Mouse (Mus musculus): ENCODE measurements around the gene Adamts7.

Adamts7 gene

DNA sequence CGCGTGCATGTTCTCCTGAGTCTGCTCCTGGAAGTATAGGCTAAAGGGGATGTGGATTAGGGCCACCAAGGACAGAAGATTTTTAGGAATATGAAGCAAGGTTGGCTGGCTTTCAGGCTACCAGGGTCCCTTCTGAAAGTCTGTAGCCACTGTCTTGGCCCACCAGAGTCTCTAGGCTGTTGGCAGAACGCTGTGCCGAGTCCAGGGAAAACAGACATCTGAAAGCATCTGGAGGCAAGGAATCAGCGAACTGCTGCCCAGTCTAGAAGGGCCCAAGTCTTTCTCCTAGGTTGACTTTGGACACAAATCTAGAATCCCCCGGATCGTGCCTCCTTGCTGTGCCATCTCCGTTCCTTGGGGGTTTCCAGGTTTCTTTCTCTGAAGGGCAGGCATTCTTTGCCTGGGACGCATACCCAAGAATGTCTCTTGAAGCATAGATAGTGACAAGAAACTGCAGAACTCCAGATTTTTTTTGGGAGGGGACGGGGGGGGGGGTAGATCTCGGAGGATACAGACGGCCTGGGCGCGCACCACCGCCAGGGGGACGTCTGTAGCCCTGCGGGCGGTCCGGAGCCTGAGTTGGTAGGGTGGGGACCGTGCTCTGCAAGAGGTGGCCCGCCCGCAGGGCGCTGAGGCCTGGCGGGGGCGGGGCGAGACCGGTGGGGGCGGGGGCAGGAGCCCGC lies 485 bp upstream of the Adamts7 start:
- DNase-seq = peak; percentile 61

DNA sequence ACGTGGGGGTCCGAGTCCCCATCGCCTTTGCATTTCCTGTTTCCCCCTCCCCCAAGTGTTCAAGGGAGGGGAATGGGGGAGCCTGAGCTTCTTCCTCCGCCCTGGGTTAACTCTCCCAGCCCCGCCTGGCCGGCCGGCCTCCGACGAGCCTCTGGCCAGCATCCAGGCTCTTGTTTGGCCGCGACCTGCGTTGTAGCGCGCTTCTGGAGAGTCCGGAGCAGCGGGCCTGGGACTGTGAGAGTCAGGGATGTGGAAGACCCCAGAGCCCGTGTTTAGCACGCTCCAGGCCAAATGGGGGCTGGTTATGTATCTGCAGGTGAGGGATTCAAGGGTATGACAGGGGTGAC lies 853 bp downstream of the Adamts7 start:
- peak; percentile 47 for DNase-seq

DNA sequence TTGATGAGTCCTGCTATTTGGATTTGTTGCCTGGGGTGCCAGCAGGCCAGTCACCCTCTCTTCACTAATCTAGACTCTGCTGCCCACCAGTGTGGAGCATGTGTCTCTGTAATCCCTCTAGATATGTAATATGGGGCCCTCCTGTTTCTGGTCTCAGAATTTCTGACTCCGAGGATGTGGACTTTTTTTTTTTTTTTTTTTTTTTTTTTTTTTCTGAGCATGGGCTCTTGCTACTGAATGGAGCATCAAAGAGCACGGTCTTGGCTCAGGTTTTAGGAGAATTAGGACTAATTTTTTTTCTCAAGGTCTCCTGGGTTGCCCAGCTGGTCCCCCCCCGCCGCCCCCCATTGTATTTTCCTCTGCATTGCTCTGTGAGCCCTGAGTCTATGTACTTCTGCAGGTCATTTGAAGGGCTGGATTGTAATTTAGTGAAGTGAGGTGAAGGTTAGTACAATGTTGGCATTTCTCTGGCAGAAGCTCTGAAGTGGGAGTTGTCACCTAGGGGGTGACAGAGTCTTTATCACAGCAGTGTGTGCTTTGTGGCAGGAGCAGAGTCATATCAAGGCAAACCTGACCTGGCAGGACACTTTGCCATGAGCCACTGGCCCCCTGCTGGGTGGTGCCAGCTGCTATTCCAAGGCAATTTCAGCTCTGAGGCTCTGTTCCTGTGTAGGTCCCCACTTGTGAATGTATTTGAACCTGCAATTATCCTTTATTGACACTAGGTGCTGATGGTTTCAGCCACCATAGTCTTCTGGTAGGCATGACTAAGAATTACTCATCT lies 2.0 kb downstream of the Adamts7 start:
- DNase-seq = no peak

DNA sequence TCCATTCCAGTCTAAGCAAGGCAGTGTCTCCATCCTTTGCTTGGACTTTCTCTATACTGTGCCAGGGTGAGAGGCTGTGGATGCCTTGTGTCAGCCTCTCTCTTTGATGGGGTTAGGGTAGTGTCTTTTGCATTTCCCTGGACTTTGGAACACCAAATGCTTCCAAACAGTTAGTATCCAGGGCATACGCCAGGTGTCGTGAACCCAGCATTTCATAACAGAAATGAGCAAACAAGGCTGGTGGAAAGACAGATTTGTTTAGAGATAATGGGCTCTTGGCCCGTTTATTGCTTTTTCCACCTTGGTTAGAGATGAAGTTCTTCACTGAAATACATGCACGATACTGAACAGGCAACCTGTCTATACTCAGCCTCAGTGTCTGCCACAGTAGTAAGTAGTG lies 2.7 kb downstream of the Adamts7 start:
- DNase-seq = no peak

DNA sequence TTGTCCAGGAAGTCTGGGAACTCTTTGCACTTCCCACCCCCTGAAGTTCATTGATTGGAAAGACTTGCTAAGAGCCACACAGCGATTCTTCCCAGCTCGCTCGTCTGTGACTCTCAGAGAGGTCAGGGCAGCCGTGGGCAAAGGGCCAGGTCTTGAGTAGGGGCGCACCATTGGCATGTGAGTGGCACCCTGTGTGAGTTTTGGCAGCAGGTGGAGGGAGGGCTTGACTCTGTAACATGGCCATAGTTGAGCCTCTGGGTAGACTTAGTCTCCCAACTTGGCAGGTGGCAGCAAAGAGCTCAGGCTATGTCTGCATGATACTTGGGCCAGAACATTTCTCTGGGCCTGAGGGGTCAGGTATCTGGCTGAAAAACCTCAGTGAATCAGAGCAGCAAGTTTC lies 3.7 kb downstream of the Adamts7 start:
- no peak for DNase-seq

DNA sequence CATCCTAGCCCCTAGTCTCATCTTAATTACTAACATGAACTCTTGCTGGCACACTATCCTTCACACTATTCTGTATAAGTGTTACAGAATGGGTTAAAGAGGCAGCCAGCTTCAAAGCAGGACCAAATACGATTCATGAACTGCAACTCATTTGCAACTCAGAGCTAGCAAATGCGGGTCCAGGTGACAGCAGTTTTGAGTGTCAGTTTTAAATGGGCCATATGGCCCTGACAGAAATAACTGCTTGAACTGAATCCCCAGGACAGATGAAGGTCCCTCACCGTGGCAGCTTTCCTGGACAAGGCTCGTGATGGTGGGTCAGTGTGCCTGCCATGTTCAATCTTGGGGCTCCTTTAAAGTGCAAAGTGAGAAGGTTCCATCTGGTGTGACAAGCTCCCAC lies 7.1 kb downstream of the Adamts7 start:
- no peak for DNase-seq

DNA sequence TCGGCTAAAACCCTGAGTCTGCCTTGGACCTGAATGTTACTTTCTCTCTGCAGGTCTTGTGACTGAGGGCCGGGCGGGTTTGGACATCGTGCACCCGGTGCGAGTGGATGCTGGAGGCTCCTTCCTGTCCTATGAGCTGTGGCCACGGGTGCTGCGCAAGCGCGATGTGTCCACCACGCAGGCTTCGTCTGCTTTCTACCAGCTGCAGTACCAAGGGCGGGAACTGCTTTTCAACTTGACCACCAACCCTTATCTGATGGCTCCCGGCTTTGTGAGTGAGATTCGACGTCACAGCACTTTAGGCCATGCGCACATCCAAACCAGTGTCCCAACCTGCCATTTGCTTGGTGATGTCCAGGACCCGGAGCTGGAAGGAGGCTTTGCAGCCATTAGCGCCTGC lies 8.6 kb downstream of the Adamts7 start:
- no peak for DNase-seq

DNA sequence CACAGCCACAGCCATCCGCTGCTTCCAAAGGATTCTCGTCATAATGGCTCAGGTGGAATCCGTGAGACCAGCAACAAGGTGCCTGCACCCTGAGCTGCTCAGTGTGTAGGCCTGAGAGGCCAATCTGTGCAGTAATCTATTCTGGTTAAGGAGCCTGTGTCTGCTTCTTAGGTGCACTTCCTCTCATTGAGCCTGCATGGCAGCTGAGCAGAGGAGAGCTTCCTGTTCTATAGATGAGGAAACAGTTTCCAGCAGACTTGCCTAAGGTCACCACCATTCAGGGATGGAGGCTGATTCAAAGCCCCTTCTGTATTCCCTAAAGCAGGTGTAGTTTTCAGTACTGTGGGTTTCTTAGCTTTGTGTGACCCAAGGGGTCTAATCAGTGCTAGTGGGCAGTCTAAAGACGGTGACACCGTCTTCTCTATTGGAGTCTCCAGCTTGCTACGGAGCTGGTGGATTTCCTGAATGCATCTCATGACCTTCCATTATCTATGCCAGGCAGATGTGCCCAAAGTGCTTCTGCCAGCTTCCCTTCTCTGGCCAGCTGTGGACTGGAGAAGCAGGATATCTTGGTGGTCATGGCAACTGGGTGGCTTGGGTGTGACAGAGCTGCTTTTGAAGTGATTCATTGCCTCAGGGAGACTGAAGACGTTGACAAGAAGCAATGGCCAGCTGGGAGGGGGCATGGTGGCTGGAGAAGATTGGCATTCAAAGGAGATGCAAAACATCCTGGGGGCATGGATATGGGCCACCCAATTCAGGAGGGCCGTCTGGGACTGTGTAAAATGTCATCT lies 9.9 kb downstream of the Adamts7 start:
- DNase-seq = no peak

DNA sequence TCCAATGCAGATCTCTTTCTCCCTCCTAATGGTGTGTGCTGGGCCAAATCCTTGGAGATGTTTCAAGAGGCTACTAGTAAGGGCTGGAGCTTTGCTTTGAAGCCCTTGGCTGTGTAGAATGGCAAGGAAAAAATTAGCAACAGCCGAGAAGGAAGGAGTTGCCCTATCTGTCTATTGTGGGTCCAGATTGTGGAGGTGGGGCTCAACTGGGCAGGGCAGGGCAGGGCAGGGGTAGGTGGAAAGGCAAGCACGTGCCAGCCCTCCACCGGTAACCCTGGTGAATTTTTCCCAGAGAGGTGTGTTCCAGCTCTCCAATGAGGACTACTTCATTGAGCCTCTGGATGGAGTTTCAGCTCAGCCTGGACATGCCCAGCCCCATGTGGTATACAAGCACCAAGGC lies 10.5 kb downstream of the Adamts7 start:
- no peak for DNase-seq

DNA sequence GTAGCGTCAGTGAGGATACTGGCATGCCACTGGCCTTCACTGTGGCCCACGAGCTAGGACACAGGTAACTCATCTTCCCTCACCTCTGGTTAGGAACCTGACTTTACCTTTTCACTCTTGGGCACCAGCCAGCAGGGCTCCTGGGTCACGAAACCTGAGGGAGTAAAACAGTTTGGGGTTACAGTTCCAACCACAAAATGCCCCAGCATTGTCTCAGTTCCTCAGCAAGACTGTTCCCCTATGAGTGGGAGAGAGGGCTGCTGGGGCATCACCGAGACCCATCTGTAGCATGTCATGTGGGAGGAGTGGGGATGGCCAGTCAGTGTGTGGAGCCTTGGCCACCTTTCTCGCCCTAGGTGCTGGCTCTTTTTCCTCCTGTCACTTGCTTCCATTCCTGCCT lies 16.5 kb downstream of the Adamts7 start:
- no peak for DNase-seq

DNA sequence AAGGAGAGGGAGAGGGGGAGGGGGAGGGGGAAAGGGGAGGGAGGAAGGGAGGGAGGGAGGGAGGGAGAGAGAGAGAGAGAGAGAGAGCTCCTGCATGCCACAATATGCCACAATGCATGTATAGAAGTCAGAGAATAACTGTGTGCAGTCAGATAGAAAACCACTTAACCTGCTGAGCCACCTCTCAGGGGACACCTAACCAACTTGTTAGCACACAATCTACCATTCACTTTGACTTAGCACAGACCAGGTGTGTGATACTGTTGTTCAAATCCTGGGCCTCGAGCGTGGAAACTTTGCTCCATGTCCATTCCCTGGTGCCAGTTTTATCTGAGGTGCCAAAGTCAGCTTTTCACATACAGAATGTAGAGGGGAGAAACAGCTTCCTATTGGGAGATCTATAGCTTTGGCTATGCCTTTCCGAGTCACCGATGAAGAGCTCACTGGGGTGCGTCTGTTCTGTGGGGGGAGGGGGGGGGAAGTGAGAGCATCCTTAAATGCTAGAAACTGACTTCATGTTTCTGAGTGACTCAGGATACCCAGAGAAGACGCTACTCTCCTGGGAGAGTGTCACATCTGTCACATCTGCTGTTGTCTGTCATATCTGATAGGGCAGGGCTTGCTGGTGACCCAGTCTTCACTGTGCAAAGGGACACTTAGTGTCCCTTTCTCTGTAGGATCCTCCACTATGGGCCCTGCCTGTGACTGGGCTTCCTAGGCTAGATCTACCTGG lies 19.0 kb downstream of the Adamts7 start:
- no peak for DNase-seq

DNA sequence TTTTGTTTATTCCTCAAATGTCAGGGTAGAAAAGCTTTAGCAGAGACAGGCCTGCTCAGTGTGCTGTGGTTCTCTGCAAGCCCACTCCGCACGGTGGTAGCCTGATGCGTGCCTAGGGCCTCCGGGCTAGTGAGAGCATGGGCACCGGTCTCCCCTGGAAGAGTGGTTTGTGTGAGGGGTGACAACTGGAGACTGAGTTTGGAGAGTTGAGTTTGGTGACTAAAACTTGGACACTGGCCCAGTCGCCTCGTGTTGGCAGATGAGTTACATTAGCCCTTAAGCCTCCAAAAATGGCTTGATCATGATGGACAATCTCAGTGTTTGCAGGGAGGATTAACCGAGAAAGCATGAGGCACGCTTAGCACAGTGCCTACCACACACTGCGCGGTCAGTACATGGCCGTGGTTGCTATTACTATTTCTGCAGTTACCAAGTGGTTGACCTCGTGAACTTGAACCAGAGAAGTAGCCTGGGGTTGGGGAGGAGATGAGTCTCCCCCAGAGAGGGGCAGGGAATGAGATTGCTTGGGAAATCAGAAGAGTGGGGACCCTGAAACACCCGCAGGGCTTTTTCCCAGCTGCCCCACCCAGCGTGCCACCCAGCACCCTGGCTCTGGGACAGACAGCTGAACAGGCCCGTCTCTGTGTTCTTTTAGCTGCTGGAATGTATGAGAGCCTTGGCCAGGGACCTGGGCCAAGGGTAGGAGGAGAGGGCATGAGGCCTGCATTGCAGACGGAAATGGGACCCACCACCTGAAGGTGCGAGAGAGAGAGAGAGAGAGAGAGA lies 20.0 kb downstream of the Adamts7 start:
- DNase-seq = no peak

DNA sequence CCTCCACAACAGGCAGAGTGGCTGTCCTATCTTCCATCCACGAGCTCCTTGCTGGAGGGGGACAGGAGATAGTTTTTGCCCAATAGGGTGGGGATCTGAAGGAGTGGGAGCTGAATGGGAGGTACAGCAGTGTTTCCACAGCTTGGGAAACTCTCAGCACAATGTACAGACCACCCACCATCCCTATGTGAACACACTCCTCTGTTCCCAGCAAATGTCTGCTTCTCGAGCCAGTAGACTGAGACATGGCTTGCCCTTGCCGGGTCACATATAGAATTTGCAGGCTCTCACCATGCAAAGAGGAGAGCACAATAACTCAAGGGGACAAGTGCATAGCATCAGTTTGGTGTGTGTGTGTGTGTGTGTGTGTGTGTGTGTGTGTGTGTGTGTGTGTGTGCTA lies 20.7 kb downstream of the Adamts7 start:
- no peak for DNase-seq

DNA sequence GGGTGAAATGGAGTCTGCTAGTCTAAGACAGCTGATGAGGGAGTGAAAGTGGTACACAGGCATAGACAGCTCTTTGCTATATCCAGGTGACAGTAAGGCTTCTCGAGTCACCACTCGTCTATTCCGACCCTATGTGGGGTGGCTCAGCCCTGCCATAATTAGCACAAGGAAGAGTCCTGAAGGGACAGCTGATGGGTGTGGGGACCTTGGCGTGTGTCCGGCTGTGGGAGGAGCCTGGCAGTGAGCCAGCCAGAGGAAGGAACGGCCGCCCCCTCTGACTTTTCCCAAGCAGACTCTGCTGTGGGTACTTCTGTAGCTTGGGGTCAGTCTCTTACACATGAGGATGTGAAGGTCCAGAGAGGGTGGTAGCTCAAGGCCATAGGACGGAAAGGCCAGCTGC lies 21.2 kb downstream of the Adamts7 start:
- DNase-seq = no peak

DNA sequence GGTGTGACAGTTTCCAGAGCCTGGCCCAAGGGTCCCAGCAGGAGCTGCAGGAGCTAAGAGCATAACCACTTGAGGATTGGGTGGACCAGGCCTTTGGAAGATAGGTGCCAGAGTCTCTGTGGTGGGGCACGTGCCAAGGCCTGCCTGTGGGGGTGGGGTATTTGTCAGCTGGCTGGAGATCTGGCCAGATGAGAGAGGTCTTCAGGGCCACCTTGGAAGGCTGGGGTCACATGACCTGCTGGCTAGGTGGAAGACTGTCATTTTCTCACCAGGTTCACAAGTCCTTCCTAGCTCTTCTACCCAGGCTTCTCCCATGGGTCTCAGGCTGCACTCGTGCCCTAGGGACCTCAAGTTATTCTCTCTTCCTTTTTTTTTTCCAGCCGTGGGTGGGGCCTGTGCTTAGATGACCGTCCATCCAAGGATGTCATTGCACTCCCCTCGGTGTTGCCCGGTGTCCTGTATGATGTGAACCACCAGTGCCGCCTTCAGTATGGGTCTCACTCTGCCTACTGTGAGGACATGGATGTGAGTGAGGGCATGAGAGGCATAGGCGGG lies 22.6 kb downstream of the Adamts7 start:
- no peak for DNase-seq

DNA sequence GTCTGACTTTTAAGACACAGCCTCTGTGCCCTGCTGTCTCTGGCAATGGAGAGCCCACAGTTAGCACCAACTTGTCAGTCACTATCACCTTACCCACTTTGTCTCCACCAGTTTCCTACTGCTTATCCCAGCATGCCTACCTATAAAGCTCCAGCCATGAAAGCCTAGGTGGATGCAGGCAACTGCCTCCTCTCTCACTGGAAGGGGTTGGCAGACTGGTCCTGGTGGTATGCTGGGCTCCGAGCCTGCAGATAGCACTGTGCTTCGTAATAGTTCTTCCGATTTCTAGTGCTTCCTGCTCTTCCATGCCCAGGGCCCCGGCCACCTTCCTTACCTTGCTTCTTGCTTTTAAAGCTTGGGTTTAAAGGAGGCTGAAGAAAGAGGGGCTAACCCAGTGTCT lies 26.0 kb downstream of the Adamts7 start:
- no peak for DNase-seq

DNA sequence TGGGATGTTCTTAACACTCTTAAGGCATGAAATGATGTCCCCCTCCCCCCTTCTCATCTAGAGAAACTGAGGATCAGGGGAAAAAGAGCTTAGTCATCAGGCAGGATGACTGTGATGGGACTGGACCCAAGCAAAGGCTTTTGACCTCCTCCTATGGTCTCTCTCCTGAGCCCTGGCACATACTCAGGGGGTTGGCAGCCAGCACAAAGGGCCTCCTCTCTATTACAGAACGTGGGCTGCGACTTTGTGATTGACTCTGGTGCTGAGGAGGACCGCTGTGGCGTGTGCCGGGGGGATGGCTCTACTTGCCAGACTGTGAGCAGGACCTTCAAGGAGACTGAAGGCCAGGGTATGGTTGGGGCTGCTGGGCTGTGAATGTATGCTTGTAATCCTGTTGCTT lies 26.5 kb downstream of the Adamts7 start:
- no peak for DNase-seq

DNA sequence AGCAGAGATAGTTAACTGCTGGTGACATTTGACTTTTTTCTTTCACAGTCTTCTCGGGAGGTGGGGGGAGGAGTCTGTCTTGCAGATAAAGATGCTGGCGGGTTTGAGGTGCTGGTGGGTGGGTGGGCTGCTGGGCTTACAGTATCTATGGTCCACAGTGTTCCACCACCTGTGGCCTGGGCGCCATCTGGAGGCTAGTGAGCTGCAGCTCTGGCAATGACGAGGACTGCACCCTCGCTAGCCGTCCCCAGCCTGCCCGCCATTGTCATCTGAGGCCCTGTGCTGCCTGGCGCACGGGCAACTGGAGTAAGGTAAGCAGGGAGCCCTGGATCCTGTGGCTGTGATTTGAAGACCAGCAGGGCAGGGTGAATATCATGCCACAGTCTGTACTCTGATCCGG lies 32.1 kb downstream of the Adamts7 start:
- DNase-seq = no peak

DNA sequence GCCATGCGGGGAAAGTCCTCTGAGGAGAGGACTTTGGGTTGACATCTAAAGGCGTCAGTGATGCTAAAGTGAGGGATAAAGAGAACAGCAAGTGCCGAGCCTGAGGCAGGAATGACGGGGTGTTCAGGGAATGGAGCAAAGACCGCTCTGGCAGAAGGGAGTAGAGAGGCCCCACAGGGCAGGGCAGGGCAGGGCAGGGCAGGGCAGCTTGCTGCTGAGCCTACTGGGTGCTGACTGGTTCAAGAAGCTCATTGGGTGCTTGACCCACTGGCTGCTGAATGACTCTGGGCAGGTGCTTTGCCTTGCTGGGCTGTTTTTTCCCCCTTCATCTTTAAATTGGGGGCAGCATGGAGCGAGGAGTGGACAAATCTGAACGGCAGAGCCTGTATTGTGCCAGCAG lies 33.4 kb downstream of the Adamts7 start:
- no peak for DNase-seq

DNA sequence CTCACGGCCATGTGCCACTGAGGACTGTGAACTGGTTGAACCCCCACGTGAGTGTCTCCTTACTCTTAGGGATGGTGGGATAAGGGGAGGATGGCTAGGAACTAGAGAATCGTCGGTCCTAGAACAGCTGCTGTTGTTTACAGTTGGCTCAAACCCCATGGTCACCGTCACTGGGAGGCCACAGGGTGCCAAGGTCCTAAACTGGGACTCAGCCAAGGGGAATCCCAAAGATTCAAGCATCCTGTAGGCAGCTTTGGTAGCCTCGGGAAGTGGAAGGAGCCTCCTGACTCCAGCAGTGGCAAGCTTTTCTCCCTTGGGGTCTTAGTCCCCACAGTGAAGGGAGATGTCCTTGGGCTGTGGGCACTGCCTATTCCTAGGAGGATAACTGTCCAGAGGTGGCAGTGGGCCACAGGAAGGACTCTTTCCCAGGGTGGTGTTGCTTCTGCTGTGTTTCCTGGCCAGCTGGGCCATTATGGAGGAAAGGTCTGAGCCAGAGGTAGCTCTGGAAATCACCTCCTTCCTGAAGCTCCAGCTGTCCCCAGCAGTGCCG lies 34.3 kb downstream of the Adamts7 start:
- no peak for DNase-seq

DNA sequence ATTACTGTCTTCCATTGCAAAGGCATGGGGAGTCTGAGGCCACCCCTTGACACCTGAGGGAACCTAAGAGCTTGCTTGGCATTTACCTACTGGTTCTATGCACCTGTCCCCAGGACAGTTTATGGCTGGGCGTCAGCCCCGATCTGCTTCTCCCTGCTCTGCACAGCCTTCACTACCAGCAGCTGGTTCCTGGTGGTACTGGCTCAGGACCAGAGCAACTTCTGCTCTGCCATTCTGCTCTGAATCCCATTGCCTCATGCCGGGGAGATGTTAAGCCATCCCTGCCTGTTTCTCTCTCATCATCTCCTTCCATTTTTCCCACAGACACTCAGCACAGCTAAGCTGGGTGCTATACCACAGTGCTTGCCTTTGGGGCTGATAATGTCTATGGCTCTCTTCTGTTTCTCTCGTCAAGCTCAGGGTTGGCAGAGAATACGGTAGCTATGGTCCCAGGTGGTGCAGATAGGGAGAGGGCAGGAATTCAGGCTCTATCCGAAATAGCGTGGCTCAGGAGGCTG lies 35.1 kb downstream of the Adamts7 start:
- no peak for DNase-seq
